Mouse (Mus musculus) heart, adult 8-10 months (tissue): ENCODE results near the gene Dph2. TPM values are rescaled to one million over a fixed set of nuclear protein-coding genes. Genes with fewer than 3 reads are reported as not detected.

ENCODE experiments used
- DNase-seq: peaks from one replicate; pipeline ENCODE4 v3.0.0; 2022; ENCODE audit warnings: low spot score
- total RNA-seq, 4 experiments: library from RNA; stranded (reverse); gene quantifications; 2 replicates each; pipeline ENCODE4 v1.2.4; 2022

Dph2 gene
- total RNA-seq, 4 experiments from 2014 or later, result 3.4 to 4.1 (median 3.9) TPM

GRCm38 (mm10) chr4:117912131-117912561 is 20.3 kb upstream of the Dph2 start:
- no peak for DNase-seq

- DNase-seq, result no peak
Measured at GRCm38 (mm10) chr4:117908834-117909453, 17.1 kb upstream of the Dph2 start.

DNA sequence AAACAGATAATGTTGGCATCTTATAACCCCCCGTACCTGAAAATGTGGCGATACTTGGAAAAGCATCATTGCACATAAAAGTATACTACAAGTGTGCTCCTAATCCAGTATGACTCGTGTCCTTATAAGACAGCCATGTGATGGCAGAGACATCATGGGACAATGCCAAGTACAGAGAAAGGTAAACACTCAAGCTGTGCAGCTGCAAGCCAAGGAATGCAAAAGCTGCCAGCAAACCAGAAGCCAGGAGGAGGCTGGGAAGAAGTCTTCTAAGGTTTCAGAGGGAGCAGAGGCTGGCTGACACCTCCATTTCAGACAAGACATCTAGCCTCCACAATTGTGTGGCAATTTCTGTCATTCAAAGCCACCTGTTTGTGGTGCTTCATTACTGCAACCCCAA is 14.4 kb upstream of the Dph2 start:
- DNase-seq, result no peak

DNA sequence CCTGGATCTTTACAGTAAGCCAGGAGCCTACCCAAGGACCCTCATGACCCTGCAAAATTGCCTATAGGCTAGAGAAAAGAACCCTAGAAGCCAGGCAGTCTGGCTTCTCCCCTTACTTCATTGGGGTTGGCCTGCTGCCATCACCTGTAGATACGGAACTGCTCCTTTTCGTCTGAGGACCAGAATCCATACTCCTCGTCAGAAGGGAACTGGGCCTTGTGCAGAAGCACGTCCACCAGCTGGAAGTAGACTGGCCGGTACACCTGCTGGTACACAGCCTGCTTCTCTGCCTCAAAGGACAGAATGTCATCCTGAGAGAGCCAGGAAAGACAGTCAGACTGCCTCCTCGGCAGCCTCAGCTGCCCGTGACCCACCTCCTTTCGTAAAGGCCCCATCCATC is 12.9 kb upstream of the Dph2 start:
- DNase-seq, result no peak

DNA sequence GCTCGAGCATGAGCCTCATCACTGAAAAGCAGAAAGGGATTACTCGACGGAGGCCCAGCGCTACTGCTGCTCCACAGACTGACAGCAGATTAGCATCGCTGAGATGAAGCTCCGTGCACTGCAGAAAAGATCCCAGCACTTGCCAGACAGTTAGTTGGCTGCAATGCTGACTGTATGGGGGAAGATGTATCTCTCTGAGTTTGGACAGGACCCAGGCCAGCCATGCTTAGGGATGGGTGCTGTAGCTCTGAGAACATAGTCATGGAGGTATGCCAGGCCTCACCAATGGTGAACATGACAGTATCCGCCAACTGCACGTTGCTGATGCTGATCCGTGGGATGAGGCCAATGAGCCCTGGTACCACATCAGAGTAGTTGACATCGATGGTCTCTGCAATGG is 12.3 kb upstream of the Dph2 start:
- no peak for DNase-seq

DNA sequence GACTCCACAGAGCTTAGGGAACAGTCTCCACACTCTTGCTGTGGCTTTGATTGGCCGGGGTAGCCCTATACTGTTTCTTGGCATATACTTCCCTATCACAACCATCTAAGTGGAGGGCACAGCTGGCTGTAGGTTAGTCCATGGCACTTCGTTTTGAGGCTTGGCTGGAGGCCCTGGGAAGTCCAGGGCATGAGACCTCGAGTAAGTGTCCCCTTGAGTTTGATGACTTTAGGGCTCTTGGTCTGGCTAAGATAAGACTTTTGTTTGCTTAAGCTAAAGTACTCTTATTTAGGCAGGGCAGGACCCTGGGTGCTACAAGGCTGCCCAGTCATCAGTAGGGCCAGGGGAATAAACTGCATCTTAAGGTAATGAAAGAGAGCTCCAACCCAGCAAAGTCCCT is 6.3 kb upstream of the Dph2 start:
- no peak for DNase-seq

DNA sequence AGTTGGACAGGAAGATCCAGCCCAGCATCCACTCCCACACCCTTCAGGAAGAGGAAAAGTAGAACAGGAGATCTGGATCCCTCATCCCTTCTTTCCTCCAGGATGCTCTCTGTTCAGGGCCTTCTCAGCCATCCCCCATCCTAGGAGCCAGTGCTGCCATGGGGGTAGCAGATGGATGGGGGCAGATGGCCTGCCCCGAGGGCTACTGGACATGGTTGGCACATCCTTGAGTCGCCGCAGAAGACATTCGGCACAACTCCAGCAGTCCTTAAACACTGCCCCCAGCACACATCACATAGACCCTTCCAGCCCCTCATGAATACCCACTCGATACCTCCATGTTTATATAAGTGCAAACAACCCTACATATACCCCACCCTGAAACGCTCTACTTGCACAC is 4.2 kb upstream of the Dph2 start:
- DNase-seq, result no peak

DNA sequence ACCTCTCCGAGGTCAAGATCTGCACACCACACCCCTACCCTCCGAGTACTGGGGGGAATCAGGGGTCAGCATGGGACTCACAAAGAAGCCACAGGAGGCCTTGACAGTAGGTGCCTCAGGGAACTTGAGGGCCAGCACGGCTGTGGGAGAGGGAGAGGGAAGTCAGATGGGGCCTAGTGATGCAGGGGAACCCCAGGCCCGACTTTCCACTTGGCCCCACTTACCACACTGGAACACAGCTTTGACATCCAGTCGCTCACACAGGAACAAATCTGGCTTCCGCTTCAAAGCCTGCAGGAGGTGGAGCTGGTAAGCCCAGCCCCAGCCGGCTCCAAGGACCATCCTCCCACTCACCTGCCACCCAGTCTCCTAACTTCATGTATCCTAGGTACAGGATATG is 3.5 kb upstream of the Dph2 start:
- no peak for DNase-seq

- no peak for DNase-seq
Measured at GRCm38 (mm10) chr4:117894601-117895000, 2.8 kb upstream of the Dph2 start.

- no peak for DNase-seq
Measured at GRCm38 (mm10) chr4:117893376-117893775, 1.5 kb upstream of the Dph2 start.

DNA sequence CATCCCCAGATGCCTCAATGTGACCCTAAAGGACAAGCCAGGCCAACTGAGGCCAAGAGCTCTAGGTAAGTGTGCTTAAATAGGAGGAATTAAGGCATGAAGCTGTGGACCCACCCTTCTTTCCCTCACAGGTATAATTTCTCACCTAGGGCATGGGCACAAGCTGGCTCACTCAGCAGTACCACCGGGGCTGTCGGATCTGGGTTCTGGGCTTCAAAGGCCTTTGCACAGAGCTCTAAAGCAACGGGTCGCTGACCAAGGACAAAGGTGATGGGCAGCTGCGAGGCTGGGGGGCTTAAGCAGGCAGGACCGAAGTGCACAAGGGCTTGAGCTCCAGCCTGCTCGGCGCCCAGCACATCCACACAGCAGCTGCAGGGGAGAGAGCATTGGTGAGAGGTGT is 1.1 kb downstream of the Dph2 start:
- DNase-seq, result no peak

DNA sequence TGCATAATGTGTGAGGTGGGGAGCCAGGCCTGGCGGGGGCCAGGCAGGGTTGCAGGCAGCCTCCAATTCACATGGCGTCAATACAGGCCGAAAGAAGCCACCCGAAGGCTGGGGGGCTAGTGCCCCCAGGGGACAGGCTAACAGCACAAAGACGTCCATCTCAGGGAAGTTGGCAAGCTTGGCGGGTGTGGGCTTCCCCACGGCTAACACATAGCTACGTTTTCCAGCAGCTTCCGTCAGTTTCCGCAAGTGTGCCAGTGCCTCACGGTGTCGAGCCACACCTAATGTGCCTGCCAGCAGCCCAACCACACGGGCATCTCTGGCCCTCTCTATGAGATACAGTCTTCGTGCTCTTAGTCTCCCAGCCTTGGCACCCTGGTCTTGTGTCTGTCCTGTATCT is 1.8 kb downstream of the Dph2 start:
- DNase-seq, result no peak

- no peak for DNase-seq
Measured at GRCm38 (mm10) chr4:117889471-117889870, 2.4 kb downstream of the Dph2 start.

DNA sequence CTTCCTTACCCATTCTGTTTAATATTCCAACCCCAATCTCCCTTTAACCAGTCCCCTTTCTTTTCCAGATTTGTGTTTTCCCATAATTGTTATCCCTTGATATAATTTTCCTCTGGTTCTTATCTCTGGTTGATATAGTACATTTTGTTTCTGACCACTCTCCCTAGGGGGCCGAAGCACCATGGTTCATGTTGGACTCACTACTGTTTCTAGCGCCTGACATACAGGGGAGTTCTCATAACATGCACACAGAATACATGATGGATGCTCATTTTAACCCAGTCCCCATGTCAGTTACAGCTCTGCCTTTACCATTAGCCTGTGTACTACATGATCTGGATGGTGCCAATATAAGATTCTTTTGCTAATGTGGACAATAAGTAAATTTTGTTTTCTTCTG is 3.9 kb downstream of the Dph2 start:
- DNase-seq, result no peak

DNA sequence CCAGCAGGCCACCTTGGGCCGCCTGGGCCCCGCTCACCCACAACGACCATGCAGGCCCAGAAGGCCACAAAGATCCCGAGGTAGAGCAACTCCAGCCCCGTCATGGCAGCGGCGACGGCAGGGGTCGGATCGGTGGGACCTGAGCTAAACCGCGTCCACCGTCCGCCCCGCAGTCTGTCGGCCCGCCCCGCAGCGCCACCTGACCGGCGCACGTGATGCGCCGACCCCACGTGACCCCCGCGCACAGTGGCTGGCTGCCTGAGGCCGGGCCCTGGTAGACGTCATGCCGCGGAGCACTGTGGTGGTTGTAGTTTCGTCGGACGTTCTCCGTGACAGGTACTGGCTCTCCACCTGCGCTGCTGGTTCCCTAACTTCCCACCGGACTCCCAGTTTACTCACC is 4.7 kb downstream of the Dph2 start, which contains the start of gene Atp6v0b:
TSS of gene Atp6v0b (minus strand) at position 201 of the 400 bp plus-strand sequence.
- peak; percentile 90 for DNase-seq

DNA sequence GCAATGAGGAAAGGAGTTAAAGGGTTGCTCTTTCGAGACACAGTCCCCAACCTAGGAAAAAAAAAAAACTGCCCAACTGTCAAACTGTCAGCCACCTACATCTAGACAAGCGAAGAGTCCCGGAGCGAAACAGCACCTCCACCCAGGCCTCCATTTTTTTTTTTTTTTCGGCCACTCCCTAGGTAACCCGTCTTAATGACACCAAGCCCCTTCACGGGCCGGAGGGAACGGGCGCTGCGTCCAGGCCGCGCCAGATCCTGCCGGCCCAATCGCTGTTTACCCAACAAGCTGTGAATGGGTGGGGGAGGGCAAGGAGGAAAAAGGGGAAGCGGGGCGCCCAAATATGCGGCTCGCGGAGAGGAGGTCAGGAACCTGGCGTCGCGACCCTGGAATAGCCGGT is 5.2 kb downstream of the Dph2 start:
- no peak for DNase-seq

GRCm38 (mm10) chr4:117885994-117886393 is 5.8 kb downstream of the Dph2 start:
- DNase-seq, result no peak

DNA sequence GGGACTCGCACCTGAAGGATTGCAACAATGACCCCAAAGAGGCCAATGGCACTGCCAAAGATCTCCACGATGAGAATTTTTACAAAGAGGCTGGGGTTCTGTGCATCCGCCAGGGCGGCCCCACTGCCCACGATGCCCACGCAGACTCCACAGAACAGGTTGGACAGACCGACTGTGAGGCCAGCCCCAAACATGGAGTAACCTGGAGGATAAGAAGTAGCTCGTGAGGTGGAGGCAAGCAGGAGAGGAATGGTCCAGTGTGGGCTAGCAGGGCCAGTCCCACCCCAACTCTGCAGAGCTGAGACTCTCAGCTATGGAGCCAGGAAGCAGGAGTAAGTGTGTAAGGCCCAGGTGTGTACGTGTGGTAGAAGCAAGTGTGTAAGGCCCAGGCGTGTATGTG is 6.7 kb downstream of the Dph2 start:
- no peak for DNase-seq

GRCm38 (mm10) chr4:117884146-117884545 is 7.7 kb downstream of the Dph2 start:
- no peak for DNase-seq

DNA sequence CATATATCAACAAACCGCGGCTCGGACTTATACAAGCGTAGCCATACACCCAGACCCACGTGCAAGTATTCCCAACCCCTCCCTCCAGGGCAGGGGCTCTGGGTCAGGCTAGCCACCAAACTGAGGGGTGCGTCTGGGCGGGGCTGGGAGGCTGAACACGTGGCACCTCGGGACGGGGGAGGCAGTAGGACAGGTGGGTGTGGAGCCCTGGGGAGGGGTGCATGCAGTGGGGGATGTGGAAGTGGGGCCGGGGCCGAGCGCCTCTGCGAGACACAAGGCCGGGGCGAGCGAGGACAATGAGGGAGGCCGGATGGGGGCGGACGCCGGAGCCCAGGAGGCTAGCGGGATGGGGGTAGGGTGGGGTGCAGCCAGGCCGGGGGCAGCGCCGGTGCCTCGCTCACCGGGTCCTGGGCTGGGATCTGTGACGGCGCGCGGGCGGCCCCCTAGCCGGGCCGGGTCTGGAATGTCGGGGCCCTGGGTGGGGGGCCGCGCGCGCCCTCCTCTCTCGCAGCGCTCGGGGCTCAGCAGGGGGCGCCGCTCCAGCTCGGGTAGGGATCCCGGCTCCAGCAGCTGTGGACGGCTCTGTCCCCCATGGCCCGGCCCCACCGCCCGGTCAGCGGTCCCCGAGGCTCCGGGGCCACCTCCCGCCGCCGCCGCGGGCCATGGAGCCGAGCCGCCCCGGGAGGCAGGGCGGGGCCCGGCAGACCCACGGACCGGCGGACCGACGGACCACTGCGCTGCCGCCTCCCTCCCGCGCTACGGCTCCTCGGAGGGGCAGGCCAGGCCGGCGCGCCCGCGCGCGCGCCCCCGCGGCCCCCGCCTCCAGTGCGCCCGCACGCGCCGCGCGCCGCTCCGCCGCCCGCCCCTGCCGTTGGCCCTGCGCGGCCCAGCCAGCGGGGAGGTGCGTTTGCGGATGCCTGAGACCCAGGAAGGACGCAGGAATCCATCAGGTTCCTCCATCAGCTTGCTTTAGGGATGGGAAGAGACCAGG is 8.8 kb downstream of the Dph2 start, which contains the start of gene B4galt2:
TSS of gene B4galt2 (minus strand) at position 787 of the 991 bp plus-strand sequence.
- no peak for DNase-seq

GRCm38 (mm10) chr4:117878703-117879102 is 13.1 kb downstream of the Dph2 start:
- DNase-seq, result no peak

DNA sequence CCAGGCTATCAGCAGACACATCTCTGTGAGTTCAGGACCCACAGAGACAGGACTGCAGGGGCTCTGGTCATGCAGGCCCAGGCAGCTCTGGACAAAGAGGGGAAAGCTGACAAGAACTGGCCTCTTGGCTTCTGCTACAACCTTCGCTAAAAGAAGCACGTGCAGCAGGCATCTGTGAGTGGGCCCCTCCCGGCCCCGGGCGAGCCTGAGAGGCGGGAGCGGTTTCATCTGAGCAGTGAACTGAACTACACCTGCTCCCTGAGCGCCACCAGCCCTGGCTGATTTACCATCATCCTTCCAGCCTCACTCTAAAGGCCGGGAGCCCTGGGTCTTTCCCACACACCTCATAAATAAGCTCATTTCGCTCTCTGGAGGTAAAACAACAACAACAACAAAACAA is 13.5 kb downstream of the Dph2 start:
- DNase-seq, result no peak

DNA sequence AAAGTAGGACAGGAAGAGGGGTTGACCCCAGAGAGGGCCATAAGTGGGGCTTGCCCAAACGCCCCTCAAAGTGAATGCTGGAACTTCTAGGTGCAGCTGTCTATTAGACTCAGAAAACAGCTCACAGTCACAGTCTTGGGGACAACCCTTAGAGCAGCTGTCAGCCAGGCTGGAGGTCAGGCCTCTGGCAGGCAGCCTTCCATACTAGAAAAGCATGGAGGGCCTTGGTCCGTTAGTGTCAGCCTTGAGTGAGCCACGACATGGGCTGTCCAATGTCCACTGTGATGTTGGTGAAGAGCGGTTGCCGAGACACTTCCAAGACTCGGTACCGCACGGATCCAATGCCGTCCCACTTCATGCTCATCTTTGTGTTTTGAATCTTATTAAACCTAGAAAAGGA is 18.2 kb downstream of the Dph2 start:
- DNase-seq, result no peak
